Mouse (Mus musculus): Measurements from ENCODE around the gene Armc9.

DNA sequence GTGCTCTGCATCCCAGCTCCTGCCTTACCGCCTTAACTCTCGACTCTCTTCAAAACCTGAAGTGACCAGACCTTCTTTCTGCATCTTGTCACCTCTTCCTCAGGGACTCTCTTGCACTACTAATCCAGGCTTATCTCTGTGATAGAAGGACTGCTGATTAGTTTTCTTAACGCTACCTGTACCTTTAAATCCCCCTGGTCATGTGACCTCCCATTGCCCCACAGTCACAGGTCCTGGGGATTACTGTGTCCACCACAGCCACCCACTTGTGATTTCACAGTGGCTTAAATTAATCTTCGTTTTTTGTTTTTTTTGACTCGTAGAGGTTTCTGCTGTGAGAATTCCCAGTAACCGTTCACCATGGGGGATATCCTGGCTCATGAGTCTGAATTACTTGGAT is 2.0 kb downstream of the Armc9 start:
- TF ChIP-seq HCFC1 (IDR thresholded peaks at IDR 0.05; ENCODE audit: borderline replicate concordance, insufficient read depth, low read length) (no peak), MAFK (IDR thresholded peaks at IDR 0.05; ENCODE audit: insufficient read depth, low read depth, low read length) (no peak), ZC3H11A (IDR thresholded peaks at IDR 0.05; ENCODE audit: borderline replicate concordance, low read depth, low read length) (no peak)
